ENCODE assay signal across 24 mouse cellular contexts in the genomic region with DNA sequence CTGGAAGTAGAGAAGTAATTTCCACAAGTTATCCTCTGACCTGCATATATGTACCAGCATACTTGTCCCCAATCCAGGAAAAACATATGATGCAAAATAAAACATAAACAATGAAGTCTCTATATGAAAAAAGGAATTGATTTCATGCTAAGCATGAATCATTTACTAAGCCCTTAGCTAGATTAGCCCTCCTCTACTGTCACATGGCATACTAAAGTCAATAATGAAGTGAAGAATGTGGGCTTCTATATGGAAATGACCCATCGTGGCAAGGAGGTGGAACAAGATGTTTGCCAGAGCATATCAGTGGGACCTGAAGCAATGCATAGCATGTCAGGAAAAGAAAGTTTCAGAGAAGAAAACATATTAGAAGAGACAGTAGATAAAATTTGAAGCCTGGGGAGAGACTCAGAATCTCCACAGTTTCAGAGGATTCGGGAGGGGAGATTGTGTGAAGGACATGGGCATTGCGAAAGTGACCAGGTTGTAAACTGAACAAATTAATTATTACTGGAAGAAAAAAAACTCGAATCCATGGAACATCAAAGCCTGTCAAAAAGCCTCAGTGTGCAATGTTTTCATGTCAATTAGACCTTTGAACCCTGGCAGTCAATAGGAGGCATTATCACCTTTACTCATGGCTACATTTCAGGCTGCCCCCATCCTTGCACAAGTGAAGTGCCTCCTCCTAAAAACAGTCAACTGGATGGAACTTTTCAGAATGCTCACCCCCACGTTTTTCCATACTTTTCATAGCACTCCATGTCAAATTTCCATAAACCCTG. TPM values are rescaled to one million over a fixed set of nuclear protein-coding genes. Genes with fewer than 3 reads are reported as not detected.
"Had no signal": no experiment of that assay in that cellular context is flagged by ENCODE, and none has a peak within 500 bp of the region (broad histone marks: within the 10 kb centered on the region; RNA-seq: fewer than 3 reads in every experiment).

No protein-coding gene starts in this region.

- H3K36me3 ChIP-seq: neural tube, embryonic 13.5 days; neural tube, embryonic 15.5 days; stomach, embryonic 15.5 days had no signal

- DNase-seq: retina, postnatal 1 day; right cerebral cortex, adult 18-20 months; right cerebral cortex, postnatal 14 days; right cerebral cortex, postnatal 25 days; right cerebral cortex, postnatal 4 days; spleen, adult 18-20 months; thymus, adult 18-20 months; thymus, adult 2 months; thymus, postnatal 14 days; thymus, postnatal 25 days; thymus, postnatal 36 days; thymus, postnatal 4 days had no signal

- H3K4me3 ChIP-seq: neural tube, embryonic 13.5 days; neural tube, embryonic 15.5 days; stomach, embryonic 15.5 days had no signal

- H3K9me3 ChIP-seq: stomach, embryonic 15.5 days had no signal

- H3K4me2 ChIP-seq: neural tube, embryonic 13.5 days; neural tube, embryonic 15.5 days; stomach, embryonic 15.5 days had no signal

- H3K9ac ChIP-seq: neural tube, embryonic 13.5 days; neural tube, embryonic 15.5 days; stomach, embryonic 15.5 days had no signal

- H3K27ac ChIP-seq: neural tube, embryonic 13.5 days; neural tube, embryonic 15.5 days; stomach, embryonic 15.5 days; stomach, postnatal 0 days had no signal

- H3K4me1 ChIP-seq: neural tube, embryonic 13.5 days; neural tube, embryonic 15.5 days; stomach, embryonic 15.5 days had no signal

- H3K27me3 ChIP-seq: neural tube, embryonic 13.5 days; neural tube, embryonic 15.5 days; stomach, embryonic 15.5 days had no signal

RNA-seq across cellular contexts. Expression of gene Cyp3a16, which starts 5.0 kb away (rescaled TPM):
- total RNA-seq: neutrophil, adult 5-6 weeks had no signal
- polyA plus RNA-seq: neural tube, embryonic 13.5 days; neural tube, embryonic 14.5 days; neural tube, embryonic 15.5 days; small intestine, adult 2 months; spleen, adult 2 months; stomach, embryonic 14.5 days; testis, adult 2 months; thymus, adult 2 months; thymus, postnatal 0 days; urinary bladder, adult 2 months had no signal
